Mouse (Mus musculus): ENCODE results near the gene L2hgdh.
A peak's percentile ranks its signal among the peaks of the same experiment; 100 is the strongest.

The L2hgdh gene

DNA sequence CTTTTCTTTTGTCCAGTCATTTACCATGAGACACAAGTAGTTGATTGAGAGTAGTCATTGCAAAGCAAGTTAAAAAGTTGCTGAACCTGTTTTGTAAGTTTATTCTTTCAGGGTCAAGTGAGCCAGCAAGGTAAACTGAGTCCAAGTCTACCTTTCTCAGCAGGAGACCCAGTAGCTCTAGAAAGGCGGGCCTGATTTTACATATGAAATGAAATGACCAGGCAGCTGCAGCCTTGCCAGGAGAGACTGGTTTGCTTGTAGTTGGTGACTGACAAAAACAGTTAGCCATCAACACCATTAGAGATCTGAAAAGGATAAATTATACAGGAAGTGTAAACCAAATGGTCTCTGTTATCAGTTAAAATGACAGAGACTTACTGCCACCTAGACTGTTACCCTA is 5.6 kb upstream of the L2hgdh start:
- no peak for DNase-seq (ENCODE audit: low spot score in 2 of 2)

DNA sequence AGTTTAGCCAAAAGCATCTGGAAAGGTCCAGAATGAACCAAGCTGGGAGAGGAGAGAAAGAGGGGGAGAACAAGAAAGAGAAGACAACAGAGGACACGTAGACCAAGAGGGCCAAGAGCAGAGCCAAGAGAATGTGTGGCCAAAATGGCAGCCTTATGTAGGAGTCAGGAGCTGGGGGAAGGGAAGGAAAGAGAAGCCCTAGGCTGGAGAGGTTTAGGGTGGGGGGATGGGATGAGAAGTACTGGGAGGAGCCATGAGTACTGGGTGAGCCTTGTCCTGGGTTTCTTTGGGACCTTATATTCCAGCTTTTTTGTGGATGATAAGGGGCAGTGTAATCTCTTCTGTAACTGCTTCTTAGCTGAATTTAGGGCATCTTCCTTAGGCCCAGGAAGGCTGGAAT is 4.6 kb upstream of the L2hgdh start:
- DNase-seq (ENCODE audit: low spot score in 2 of 2), result no peak

DNA sequence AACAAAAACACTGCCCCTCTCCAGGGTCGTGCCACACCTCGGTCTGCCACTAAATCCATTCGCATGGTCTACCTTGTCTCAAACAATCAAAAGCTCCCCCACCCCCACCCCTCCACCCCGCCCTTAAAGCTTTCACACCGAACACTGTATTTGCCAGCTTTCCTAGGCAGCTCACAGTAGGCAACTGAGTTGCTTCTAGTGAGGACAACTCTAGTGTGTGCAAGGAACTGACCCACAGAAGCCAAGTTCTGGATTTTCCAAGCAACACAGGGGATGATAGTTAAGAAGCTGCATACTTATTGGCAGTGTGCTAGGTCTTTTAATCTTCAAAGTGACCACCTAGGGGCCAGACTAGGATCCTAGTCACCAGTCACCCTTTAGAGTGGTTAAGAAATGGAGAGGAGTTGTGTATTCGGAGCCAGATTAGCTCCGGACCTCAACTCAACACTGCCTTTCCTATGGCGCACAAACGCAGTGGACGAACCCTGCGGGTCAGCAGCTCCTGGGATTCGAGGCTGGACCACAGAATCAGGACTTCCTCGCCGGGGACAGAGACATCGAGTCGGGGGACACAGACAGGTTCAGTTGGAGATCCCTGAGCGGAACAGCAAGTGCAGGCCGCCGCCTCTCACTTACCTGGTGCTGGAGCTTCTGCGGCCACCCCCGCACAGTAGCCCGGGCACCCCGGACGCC is 509 bp downstream of the L2hgdh start:
- no peak for DNase-seq (ENCODE audit: low spot score in 2 of 2)

DNA sequence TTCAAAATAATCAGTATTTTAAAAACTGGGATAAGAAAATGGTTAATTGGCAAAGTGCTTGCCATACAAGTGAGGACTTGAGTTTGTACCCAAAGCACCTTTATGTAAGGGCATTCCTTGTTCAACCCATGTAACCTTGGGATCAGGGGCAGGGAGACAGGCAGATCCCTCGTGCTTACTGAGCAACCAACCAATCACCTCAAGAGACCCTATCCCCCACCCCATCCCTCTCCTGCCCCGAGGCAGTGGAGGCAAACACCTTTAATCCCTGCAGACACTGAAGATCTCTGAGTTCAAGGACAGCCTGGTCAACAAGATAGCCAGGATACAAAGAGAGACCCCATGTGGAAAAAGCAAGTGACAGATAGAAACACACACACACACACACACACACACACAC is 1.3 kb downstream of the L2hgdh start:
- no peak for DNase-seq (ENCODE audit: low spot score in 2 of 2)

DNA sequence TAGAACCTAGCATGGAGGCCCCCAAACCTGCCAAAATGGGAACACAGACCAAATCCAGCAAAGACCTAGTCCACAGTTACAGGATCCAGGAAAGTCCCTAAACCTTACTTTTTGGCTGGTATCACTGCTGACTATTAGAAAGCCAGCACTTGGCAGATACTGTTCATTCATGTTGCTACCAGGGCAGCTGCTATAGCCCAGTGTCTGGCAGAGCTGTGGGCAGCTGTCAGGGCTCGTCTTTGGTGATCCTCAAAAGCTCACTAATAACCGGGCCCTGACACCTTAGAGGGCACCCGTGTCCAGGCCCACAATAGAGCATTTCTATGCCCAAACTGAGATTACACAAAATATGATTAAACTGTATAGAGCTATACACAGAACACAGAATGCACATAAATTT is 1.8 kb downstream of the L2hgdh start:
- no peak for DNase-seq (ENCODE audit: low spot score in 2 of 2)

DNA sequence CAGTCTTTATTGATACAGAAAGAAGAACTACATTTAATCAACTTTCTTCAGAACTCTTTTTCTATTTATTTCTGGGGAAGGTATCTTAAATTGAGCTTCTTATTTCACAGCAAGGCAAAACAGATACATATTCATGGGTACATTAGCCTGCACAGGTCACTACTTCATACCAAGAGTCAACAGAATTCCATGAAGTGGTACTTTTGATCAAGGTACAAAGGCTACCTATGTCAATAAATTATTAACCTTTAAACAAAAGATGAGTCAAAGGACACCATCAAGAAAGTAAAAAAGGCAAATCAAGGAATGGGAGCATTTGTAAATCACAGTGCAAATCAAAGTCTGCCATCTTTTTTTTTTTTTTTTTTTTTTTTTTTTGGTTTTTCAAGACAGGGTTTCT is 11.0 kb downstream of the L2hgdh start:
- no peak for DNase-seq (ENCODE audit: low spot score in 2 of 2)

DNA sequence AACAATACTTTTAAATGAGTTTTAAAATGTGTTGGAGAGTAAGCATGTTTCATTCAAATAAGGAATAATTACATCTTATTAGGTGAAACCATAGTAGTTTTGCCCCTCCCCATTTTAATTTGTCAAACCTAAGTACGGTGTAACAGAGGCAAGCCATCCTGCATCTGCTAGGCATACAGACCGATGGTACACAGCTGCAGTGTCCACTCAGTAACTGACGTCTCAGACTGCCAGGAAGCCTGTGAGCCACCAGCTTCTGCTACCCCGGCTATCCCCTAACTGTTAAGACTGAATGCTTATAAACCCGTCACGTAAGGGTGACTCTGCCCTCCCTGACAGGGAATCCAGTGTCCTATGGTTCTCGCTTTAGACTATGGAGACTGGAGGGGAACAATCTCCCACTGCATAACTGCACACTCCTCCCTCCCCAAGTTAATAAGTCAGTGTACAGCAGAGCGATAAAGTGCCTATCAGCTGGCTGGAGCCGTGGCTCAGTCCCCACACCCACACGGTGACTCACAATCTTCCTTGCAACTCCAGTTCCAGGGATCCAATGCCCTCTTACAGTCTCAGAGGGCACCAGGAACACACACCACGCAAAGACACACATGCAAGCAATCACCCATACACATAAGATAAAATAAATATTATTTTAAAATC is 19.7 kb downstream of the L2hgdh start:
- no peak for DNase-seq (ENCODE audit: low spot score in 2 of 2)

DNA sequence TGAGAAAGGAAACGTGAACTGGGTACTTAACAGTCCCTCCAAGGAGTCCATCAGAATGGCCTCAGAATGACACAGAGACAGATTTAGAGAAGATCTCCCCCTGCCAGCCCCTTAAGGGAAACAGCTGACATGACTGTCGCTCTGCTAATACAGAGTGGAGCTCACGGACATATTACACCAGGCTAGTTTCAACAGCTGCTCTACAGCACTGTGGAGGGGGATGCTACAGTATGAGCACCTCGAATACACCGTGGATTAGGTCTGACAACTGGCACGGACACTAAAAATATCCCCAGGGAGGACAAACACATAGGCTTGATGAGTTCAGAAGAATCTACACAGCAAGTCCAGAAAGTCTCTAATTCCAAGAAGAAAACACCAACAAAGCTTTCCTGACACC is 26.3 kb downstream of the L2hgdh start:
- DNase-seq (ENCODE audit: low spot score in 2 of 2), result no peak

DNA sequence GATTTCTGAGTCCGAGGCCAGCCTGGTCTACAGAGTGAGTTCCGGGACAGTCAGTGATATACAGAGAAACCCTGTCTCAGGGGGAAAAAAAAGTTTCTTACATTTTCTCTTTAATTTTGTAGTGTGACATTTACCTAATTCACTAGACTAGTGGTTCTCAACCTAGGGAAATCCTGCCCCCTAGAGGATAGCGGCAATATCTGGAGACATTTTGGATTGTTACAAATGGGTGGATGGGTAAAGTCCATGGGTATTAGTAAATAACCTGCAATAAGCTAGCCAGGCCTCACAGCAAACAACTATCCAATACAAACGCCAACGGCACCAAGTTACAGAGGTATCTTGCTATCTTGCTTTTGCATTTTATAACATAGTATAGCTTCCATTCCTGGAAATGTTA is 27.9 kb downstream of the L2hgdh start:
- DNase-seq (ENCODE audit: low spot score in 2 of 2), result peak in 1 of 2 experiments; percentile 20

DNA sequence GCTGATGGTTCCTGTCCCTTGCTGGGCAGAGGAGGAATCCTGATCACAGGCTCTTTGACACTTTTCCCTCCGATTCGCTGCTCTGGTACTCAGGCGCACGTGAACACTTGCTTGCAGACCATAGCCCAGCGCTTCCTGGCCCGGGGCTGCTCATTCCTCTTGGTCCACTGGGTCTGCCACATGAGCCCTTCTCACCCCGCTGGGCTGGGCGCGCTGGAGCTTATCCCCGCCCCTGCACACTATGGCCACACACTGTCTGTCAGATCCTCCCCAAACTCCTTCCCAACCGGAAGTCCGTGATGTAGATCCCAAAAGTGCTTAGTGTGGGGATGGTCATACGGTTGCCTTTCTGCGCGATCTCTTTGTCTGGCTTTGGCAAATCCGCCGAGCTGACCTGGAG is 31.2 kb downstream of the L2hgdh start:
- no peak for DNase-seq (ENCODE audit: low spot score in 2 of 2)

DNA sequence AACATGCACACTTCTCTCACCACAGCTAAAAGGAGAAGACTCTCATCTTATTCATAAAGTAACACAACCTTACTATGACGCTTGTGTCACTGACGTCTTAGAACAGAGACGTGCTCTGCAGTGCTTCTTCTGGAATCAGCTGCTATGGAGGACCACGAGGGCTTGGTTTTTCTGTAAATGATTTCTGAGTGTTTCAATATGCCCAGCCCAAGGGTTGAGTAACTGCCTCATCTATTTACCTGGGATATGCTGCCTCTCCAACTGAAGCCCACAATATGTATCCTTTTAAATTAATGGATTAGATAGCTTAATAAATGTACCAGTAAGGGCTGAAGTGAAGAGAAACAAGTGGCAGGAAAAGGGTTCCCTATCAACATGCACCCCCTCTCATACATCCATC is 34.0 kb downstream of the L2hgdh start:
- no peak for DNase-seq (ENCODE audit: low spot score in 2 of 2)

DNA sequence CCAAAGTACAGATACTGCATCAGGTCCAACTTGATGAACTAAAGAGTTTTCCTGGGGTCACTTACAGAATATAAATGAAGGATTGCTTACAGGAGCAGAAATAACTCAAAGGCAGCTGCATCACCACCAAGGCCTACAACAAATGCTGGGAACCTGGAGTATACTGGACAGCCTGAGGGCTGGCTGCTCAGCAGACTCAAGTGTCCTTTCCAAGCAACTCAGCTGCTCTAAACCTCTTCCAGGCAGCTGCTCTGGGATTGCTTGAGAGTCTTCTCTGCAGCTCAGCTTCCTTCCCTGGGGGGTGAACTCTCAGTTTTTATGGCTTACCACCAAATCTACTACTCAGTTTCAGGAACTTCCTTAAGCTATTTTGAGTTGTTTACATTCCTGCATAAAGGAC is 35.6 kb downstream of the L2hgdh start:
- no peak for DNase-seq (ENCODE audit: low spot score in 2 of 2)

DNA sequence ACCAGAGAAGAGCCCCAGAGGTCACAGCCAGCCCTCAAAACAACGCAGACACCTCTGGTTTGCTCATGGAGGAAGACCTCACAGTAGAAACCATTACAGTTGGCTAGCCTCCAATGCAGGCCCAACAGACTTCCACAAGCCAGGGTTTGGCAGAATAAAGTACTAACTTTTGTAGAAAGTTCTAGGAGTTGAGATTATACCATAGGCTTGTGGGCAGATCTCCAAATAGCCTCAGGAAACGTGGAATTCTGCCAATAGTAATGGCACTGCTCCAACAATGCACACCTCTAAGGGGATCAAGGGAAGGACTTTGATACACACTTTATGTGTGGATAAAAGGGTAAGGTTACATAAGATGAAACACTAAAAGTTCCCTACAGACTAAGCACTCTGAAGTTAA is 36.3 kb downstream of the L2hgdh start:
- no peak for DNase-seq (ENCODE audit: low spot score in 2 of 2)

DNA sequence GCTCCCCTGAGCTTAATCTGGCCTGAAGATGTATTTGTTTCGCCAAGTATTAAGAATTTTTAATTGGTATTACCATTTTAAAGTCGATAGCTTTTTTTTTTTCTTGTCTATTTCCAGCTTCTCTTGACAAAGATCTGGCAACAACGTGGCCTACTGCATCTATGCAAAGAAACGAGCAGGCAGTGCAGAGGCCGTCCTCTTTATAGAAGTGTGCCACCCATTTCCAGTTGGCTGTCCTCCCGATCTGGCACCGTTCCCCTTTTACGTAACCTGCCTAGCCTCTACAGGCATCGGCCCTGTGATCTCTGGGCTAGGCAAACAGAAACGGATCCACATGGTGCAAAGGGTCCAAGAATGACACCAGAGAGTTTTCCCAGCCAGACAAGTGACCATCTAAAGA is 41.1 kb downstream of the L2hgdh start:
- DNase-seq (ENCODE audit: low spot score in 2 of 2), result peak; percentile 40 to 46

DNA sequence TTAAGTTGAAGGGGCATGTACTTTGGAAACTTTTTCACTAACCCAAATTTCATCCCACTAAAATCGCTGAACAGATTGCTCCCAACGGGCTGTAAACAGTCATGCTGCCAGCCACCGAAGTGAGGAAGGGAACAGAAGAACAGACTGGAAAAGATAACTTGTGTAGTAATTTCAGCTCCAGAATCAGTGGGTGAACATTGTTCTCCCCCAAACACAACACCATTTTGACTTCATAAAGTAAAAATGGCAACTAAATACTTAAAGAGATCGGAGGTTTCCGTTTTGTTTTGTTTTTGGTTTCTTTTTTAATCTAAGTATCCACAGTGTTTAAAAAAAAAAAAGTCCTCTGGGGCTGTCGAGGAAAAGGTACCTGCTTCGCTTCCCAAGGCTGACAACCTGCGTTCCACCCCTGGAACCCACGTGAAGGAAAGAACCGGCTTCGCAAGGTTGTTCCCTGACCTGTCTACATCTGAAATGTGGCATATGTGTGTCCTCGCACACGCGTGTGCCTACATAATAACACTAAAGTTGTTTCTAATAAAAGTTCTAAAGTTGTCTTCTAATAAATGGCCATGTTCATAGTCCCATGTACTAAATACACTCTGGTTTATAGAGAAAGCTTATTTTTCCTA is 41.8 kb downstream of the L2hgdh start:
- no peak for DNase-seq (ENCODE audit: low spot score in 2 of 2)

DNA sequence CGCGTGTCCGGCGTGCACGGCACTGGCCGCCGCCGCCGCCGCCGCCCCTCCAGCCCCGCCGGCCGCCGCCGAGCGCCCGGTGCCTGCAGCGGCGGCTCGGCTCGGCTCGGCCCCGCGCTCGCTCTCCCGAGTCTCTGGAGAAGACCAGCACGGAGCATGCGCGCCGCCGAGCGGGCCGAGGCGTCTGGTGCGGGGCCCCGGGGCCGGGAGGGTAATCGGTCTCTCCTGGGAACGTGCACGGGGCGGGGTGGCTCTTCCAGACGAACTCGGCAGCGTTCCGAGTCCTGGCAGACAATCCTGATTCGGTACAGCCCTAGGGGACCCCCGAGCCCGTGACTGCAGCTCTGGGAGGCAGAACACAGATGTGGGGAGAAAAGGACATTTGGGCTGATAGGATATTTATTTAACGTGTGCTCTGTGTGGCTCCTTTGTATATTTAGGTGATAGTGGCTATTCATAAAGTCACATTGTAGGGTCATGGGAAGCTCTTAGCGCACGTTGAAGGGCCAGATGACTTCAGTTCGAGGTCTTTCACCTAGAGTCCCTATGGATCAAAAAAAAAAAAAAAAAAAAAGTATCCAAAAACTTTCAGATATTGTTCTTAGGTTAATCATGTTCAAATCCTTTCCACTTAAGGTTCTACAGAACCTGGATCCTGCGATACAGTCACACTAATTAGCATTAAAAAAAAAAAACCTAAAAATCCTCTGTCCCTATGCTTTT is 42.4 kb downstream of the L2hgdh start:
- peak; percentile 73 to 76 for DNase-seq (ENCODE audit: low spot score in 2 of 2)

DNA sequence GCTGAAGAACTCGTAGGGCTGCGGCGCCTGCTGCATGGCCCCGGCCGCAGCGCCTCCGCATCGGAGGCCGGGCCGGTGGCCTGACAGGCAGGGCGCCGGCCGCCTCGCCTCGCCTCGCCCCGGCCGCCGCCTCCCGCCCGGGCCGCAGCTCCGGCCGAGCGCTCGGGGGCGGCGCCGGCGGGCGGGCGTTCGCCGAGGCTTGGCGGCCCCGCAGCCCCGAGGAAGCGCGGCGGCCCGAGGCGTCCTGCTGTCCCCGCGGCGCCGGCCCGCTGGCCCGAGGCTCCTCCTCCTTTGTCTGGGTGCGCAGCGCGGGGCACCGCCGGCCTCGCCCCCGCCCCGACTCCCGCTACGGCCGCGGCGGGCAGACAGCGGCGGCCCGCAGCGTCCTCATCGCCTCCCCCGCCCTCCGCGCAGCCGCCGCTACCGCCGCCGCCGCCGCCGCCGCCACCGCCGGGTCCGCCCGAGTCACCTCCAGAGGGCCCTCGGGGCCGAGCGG is 43.1 kb downstream of the L2hgdh start, which contains the start of gene Sos2:
Gene Sos2 (minus strand): TSS at position 287 of the 496 bp plus-strand sequence.
- peak; percentile 23 to 45 for DNase-seq (ENCODE audit: low spot score in 2 of 2)

DNA sequence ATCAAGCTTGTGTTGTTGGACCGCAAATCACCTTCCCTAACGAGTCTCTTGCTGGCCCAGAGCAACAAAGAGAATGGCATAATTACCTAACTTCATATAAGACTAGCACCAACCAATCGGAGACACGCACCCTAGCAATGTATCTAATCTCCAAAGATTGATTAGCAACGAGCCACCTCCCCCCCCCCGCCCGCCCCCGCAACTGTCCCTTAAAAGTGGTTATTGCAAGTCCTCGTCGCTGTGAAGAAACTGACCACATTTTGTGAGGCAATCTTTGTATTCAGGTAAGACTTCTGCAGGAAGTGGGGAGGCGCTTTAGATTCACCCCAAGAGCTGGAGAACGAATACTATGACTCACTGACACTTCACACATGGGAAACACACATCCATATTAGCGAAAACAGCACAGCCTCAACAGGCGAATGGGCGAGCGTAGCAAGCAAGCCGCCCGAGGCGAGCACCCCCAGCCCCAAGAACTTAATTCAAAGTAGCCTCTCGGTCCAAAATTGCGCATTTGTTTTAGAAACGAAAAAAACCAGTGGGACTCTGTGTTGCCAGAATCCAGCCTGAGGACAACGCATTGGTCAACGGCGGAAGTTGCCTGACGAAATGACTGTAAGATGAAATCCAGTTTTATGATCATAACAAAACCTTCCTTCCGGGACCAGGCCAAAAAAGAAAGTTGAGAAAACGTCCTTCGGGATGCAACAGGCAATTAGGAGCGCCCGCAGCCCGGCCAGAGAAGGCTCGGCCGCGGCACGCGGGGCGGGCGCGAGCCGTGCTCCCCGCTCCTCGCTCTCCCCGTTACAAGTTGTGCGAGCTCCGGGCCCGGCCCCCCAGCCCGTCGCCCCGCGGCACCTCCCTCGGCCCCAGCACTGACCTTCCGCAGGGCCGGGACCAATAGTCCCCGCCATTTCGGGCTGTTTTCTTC is 43.8 kb downstream of the L2hgdh start:
- DNase-seq (ENCODE audit: low spot score in 2 of 2), result peak in 1 of 2 experiments; percentile 26

DNA sequence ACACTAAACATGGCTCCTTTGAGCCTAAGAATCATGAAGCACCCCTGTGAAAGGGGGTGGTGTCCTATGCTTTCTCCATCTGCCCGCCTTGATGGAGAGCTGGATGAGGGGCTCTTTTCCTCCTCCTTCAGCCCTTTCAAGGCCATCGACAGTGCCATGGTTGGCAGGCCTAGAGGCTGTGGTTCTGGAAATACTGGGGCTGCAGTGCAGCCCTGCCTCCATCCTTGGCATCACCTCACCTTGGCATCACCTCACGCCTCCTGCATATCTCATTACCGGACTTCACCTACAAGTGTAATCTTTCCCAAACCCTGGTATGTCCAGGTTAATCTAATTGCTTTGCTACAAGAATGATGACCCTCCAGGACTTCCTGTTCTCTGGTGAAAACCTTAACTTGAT is 48.5 kb downstream of the L2hgdh start:
- no peak for DNase-seq (ENCODE audit: low spot score in 2 of 2)

DNA sequence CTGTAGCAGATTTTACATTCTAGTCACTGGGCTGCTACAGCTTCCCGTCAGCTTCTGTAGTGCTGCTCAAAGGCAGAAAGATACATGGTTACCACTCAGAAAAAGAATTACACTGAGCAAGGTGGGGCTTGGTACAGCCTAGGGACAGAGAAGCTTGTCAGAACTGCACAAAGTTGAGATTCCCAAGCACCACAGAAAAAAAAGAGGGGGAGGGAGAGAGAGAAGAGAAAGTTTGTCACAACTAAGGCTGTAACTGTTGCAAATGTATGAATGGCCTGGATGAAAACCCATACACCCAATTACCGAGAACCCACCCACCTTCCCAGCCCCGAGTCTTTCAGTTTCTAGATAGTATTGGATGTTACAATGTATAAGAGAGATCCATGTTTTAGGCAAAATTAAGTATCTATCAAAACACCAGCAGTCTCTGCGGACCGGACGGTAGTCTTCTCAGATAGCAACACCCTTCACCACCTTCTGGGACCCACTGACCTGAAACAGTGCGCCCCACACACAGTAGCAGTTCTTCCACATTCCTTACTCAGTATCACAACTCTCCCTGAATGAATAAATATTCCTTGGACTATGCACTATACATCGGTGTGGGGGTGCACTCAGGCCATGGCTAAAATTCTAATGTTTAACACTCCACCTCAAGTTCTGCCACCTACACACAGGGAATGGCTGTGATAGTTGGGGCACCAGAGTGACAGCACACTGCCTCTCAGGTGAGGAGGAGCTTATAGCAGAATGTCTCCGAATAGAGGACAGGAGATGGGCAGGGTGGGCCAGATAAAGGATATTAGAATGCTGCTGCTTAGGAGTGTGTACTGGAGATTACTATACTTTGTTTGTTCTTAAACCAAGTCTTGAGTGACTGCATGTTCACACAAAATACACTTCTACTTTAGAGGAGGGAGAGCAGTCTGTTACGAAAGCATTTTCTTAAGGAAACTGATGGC is 49.8 kb downstream of the L2hgdh start:
- DNase-seq (ENCODE audit: low spot score in 2 of 2), result no peak
